In genomic region chr2:25246183-25247072, GRCm38 (mm10) we compare ENCODE assay signal across 14 mouse cellular contexts. TPM values are rescaled to one million over a fixed set of nuclear protein-coding genes. Genes with fewer than 3 reads are reported as not detected.
DNase-seq lines count a peak whose midpoint lies in the region; ATAC-seq and TF ChIP-seq lines count a peak whose summit lies in the region.
"Had no signal": no experiment of that assay in that cellular context is flagged by ENCODE, and none has a peak within 500 bp of the region (broad histone marks: within the 10 kb centered on the region; RNA-seq: fewer than 3 reads in every experiment).

AL732309.1 (minus strand) TSS chr2:25246863.

- peaks cover 39% of the 10 kb centered on the region for H3K36me3 ChIP-seq in intestine, postnatal 0 days (ENCODE audit: control insufficient read depth, insufficient read depth)

- no peak for TF ChIP-seq CTCF in bone marrow, adult 2 months (IDR thresholded peaks at IDR 0.05; ENCODE audit: control insufficient read depth, insufficient read depth, low read length)
- TF ChIP-seq CTCF in intestine, postnatal 0 days (IDR thresholded peaks at IDR 0.05; ENCODE audit: low read depth) = no peak

- no peaks in the 10 kb centered on the region for H3K9me3 ChIP-seq in intestine, postnatal 0 days (ENCODE audit: control insufficient read depth)
- H3K9me3 ChIP-seq: hindbrain, embryonic 12.5 days had no signal

- no peak within 1 kb of the TSS for H3K4me3 ChIP-seq in bone marrow, adult 2 months (replicated peaks; ENCODE audit: control insufficient read depth, low read depth, low read length)
- peak within 1 kb of the TSS; percentile 12 for H3K4me3 ChIP-seq in intestine, postnatal 0 days (ENCODE audit: low read depth, low read length)
- H3K4me3 ChIP-seq: hindbrain, embryonic 12.5 days had no signal

- H3K4me2 ChIP-seq in intestine, postnatal 0 days (replicated peaks; ENCODE audit: low read depth) = peak within 1 kb of the TSS; percentile 55
- H3K4me2 ChIP-seq: hindbrain, embryonic 12.5 days had no signal

- peak within 1 kb of the TSS; percentile 11; the same call in 1 of the 2 replicates for H3K9ac ChIP-seq in intestine, postnatal 0 days (ENCODE audit: low read depth, low read length)
- H3K9ac ChIP-seq: hindbrain, embryonic 12.5 days had no signal

- H3K27ac ChIP-seq in bone marrow, adult 2 months (ENCODE audit: control insufficient read depth, insufficient read depth, low read depth, low read length, poor library complexity) = no peak within 1 kb of the TSS
- peak within 1 kb of the TSS; percentile 74 for H3K27ac ChIP-seq in intestine, postnatal 0 days (ENCODE audit: low read depth, low read length)
- H3K27ac ChIP-seq: hindbrain, embryonic 12.5 days; kidney, postnatal 0 days had no signal

- no peak for TF ChIP-seq POLR2A in bone marrow, adult 2 months (IDR thresholded peaks at IDR 0.05; ENCODE audit: borderline replicate concordance, control insufficient read depth, low read depth, low read length)

- 86% methylated on average over 10 of the region's 10 CpGs for WGBS in bone marrow, adult 2 months
- WGBS in intestine, postnatal 0 days = 46% methylated on average over 10 of the region's 10 CpGs

- no peaks in the 10 kb centered on the region; the same call in 1 of the 2 replicates for H3K4me1 ChIP-seq in bone marrow, adult 2 months (ENCODE audit: control insufficient read depth, insufficient read depth, low read length)
- peaks cover 4% of the 10 kb centered on the region; the same call in 1 of the 2 replicates for H3K4me1 ChIP-seq in intestine, postnatal 0 days (replicated peaks; ENCODE audit: control insufficient read depth, insufficient read depth, low read length)

- no peak for DNase-seq in cerebellum, adult 11 months
- peak; percentile 42 to 69 for DNase-seq in lung, adult 18-20 months
- no peak for DNase-seq in lung, postnatal 4 days
- DNase-seq in layer of hippocampus, postnatal 25 days (ENCODE audit: extremely low spot score in 1 of 2, low spot score in 1 of 2) = no peak
- DNase-seq in MN1 (ENCODE audit: low spot score) = no peak
- DNase-seq: adrenal gland, postnatal 36 days; gastrocnemius, postnatal 25 days; thymus, postnatal 36 days had no signal

- H3K27me3 ChIP-seq in intestine, postnatal 0 days (replicated peaks; ENCODE audit: control insufficient read depth, insufficient read depth, low read length) = 0 out of 2 replicates have a peak, but pooled peaks cover 3% of the 10 kb centered on the region

- peak; percentile 38; the same call in 1 of the 2 replicates for ATAC-seq in cerebellum, adult (ENCODE audit: insufficient number of reproducible peaks, low FRiP score, low TSS enrichment)
- ATAC-seq in intestine, postnatal 0 days = peak; percentile 62
- ATAC-seq: forebrain, embryonic 16.5 days had no signal

RNA-seq across cellular contexts. Expression of gene AL732309.1, which starts in this region (rescaled TPM):
- 9.9 and 22.3 TPM in 2 replicates for polyA plus RNA-seq in bone marrow, adult 2 months (2011; ENCODE audit: insufficient read depth, insufficient read length, low replicate concordance, missing spikeins)
- polyA plus RNA-seq in intestine, postnatal 0 days (2015; fragmentation: Nextera tagmentation; extraction: Ambion mirVana) = 10.4 and 12.3 TPM in 2 replicates
- total RNA-seq in layer of hippocampus, postnatal 25 days (2021) = 1 to 10 TPM; 3.3 to 5.2 TPM

Comparison
In these comparisons a context has a peak if more than half of its experiments do, and no peak if none do; other contexts are left out.
1. DNase-seq: peak in lung, adult 18-20 months (2 of 2); none in cerebellum, adult 11 months (single experiment), lung, postnatal 4 days (0 of 2), layer of hippocampus, postnatal 25 days (0 of 2) and MN1 (single experiment).